Mouse (Mus musculus): ENCODE results near the gene Cabin1.
"Not testable (repeated sequence)": the region's sequence is repeated elsewhere in the genome, so short reads cannot be mapped to it uniquely, and the experiment has no call there.

The Cabin1 gene

DNA sequence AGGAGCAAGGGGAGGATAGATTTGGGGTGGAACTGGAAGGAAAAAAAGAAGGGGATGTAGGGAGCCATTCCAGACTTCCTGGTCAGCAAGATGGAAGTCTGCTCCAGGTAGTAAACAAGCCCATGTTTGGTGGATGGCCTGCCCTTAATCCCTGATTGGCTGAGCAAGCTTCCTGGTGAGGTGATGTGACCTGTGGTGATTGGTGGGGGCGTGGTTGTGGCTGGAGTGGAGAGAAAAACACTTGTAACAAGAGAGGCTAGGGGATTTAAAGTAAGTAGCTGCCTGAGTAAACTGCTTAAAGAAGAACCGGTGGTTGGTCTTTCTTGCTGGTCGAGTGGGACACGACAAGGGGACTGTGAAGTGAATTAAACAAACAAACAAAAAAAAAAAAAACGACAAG lies 3.6 kb upstream of the Cabin1 start:
- DNase-seq (ENCODE audit: low spot score) = not testable (repeated sequence)

DNA sequence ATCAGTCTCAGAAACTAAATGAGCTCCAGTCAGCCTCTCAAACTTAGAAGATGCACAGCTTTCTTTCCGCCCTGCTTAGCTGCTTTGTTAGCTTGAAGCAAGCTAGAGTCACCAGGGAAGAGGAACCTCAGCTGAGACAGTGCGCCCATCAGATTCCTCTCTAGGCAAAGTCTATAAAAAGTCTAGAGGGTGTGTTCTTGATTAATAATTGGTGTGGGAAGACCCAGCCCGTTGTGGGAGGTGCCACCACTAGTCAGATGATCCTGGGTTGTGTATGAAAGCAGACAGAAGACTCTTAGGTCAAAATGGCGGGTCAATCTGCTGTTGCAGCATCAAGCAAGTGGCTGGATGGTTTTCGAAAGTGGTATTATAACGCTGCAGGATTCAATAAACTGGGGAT lies 2.7 kb upstream of the Cabin1 start:
- no peak for DNase-seq (ENCODE audit: low spot score)

- DNase-seq (ENCODE audit: low spot score) = peak; percentile 96
These were observed 655 bp upstream of the Cabin1 start for GRCm38 (mm10) chr10:75764519-75765473.

DNA sequence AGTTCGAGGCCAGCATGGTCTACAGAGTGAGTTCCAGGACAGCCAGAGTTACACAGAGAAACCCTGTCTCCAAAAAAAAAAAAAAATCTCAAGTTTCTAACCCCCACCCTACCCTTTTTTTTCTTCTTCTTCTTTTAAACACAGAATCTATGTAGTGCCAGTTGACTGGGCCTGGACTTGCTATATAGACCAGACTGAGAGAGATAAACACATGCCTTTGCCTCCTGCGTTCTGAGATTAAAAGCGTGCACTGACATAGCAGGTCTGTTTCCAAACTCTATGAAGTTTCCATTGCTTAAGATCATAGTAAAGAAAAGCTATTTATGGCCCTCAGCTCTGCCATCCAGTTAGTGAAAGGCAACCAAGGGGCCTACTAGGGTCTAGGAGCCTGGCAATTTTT lies 1.7 kb downstream of the Cabin1 start:
- DNase-seq (ENCODE audit: low spot score) = no peak

DNA sequence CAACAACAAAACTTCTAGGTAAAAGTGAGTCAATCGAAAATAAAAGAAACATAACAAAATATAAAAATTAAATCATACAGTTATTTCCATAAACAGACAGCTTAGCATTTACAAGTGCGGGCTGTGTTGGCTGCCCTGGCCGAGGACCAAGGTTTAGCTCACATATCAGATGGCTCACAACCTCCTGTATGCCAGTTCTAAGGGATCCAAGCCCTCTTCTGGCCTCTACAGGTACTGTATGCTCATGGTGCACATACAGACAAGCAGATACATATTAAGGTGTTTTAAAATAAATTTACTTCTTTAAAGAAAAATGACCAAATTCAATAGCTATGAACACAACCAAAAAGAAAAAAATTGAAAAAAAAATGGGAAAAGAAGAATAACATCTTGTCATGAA lies 3.8 kb downstream of the Cabin1 start:
- no peak for DNase-seq (ENCODE audit: low spot score)

- DNase-seq (ENCODE audit: low spot score) = no peak
These were observed 7.4 kb downstream of the Cabin1 start for GRCm38 (mm10) chr10:75756719-75757118.

- DNase-seq (ENCODE audit: low spot score) = peak; percentile 87
These were observed 20.1 kb downstream of the Cabin1 start for GRCm38 (mm10) chr10:75744017-75744416.

GRCm38 (mm10) chr10:75743369-75743768 lies 20.8 kb downstream of the Cabin1 start:
- DNase-seq (ENCODE audit: low spot score) = no peak

- DNase-seq (ENCODE audit: low spot score) = no peak
These were observed 23.3 kb downstream of the Cabin1 start for GRCm38 (mm10) chr10:75740866-75741265.

GRCm38 (mm10) chr10:75725449-75725848 lies 38.7 kb downstream of the Cabin1 start:
- no peak for DNase-seq (ENCODE audit: low spot score)

GRCm38 (mm10) chr10:75720215-75720614 lies 43.9 kb downstream of the Cabin1 start:
- no peak for DNase-seq (ENCODE audit: low spot score)

GRCm38 (mm10) chr10:75714795-75715194 lies 49.3 kb downstream of the Cabin1 start:
- no peak for DNase-seq (ENCODE audit: low spot score)

DNA sequence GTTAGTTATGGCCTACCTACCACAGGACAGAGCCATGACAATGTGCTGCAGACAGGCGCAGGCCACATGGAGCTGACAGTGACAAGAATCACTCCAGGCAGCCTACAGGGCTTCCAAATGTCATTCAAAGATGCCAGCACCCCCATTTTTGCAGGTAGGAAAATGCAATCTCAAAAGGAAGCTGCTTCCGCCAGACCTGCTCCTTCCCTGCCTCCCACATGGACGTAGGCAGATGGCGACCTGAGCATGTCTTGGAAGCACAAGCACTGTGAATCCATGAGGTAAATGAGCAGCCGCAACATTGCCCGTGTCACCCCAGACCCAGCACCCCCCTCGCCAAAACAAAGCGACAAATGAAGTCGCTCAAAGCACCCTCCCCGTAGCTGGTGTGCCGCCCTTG lies 51.1 kb downstream of the Cabin1 start:
- DNase-seq (ENCODE audit: low spot score) = no peak

DNA sequence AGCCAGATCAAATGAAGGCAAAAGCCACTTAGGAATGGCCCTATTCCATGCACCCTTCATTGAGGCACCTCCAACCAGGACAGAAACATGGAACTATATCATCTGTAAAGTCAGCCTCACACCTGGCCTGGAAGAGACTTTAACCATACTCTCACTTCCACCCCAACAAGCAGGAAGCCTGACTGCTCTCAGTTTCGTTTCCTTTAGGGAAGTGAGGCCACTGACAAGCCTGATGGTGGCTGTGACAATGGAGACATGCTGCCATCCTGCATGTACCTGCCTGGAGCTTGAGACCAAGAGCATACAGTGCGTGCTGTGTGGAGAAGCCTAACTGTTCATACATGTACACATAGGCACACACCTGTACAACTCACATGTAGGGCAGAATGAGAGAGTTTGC lies 53.9 kb downstream of the Cabin1 start:
- DNase-seq (ENCODE audit: low spot score) = no peak

DNA sequence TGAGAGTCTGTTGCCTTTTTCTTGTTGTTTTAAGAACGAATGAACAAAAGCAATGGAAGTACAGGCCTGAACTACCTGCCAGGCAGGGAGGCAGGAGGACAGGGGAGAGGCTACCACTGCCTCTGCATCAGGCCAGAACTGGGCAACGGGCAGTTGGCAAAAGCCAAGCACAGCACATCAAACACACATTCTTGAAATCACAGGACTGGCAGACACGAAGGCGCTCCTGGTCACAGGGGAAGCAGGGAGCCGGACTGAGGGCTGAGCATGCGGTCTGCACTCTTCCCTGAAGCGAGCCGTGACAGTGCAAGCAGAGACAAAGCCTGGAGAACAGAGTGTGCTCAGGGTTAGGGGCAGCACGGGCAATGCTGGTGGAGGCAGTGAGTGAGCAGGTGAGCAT lies 54.9 kb downstream of the Cabin1 start:
- DNase-seq (ENCODE audit: low spot score) = no peak

DNA sequence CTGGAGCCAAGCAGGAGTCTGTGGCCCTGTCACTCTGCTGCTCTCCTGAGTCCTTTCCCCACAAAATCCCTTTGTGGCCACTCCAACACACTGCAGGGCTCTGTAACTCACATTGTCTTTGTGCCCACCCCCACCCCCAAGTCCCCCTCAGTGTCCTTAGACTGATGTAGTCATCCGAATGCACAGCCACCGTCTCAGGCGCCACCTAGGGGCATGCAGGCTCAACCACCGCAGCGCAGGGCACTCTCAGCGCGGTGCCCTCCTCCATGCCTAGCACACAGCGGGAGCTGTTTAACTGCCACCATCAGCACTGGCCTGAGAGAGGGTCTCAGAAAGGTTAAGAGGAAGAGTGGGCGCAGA lies 55.5 kb downstream of the Cabin1 start:
- peak; percentile 32 for DNase-seq (ENCODE audit: low spot score)

GRCm38 (mm10) chr10:75707901-75708632 lies 56.1 kb downstream of the Cabin1 start:
- DNase-seq (ENCODE audit: low spot score) = no peak

DNA sequence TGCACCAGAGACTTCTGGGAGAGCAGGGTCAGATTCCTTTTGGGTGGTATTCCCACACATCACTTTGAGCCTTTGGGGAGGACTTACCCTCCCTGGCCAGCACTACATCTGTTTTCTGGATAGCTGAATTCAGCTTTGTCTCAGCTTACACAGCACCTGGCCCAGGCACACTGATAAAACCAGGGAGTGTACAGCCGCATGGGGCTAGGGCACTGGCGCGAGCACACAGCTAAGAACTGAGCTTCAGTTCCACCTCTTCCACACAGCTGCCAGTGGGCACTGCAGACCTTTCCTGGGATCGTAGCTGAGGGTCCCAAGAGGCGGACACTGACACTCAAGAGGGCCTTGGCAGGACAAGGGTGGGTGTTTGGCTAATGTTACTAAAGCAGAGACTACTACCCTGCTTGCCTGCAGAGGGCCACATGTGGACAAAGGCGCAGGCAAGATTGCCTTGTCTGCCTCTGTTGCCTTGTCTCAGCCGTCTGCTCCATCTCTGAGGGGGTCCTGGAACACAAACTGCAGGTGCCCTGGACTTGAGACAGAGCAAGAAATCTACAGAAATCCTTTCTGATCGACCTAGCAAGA lies 57.4 kb downstream of the Cabin1 start:
- DNase-seq (ENCODE audit: low spot score) = no peak

DNA sequence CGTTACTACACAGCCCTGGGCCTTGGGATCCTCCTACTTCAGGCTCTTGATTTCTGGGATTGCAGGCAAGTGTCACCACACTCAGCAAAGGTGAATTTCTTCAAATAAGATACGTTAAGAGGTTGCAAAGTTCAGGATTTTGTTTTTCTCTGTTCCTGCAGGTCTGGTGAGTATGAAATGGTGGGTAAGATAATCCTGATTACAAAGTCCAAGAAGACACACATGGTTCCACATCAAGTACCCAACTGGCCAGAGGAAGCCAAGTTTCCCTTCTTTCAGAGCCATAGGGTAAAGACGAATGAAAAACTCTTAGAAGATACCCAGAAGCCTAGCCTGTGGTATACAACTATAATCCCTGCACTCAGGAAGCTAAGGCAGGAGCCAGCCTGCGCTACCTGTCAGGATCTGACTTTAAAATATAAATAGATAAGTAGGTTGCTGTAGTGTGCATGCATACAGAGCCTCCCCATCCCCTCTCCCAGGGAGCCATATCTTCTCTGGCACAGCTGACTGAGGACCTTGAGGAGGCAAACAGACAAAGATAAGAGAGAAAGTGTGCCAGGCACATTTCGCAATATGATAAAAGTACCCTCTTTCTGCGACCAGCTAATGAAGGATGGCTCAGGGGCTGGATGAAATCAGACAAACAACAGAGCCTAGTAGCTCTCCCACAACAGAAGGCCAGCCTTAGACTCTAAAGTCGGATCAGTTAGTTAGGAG lies 58.3 kb downstream of the Cabin1 start:
- DNase-seq (ENCODE audit: low spot score) = no peak

- no peak for DNase-seq (ENCODE audit: low spot score)
These were observed 59.6 kb downstream of the Cabin1 start for GRCm38 (mm10) chr10:75704212-75705185.

- DNase-seq (ENCODE audit: low spot score) = peak; percentile 13
These were observed 60.6 kb downstream of the Cabin1 start for GRCm38 (mm10) chr10:75703504-75703903.

Data from embryo, embryonic 10.5 days (tissue).